Mouse (Mus musculus) testis, adult 2 months (tissue): ENCODE measurements around the gene Cfap45.

Experiments
- CTCF ChIP-seq: fragments of 200-500 bp; IDR thresholded peaks from 2 replicates; pipeline ENCODE4 v1.5.1; 2012; ENCODE audit warnings: low read depth, mild to moderate bottlenecking, inconsistent platforms, low read length, moderate library complexity; ENCODE audit not compliant: control insufficient read depth, insufficient read depth, insufficient replicate concordance
- POLR2A ChIP-seq: fragments of 200-500 bp; IDR thresholded peaks from 2 replicates; pipeline ENCODE4 v1.6.1; 2012; ENCODE audit warnings: low read depth, mild to moderate bottlenecking, inconsistent platforms, low read length, moderate library complexity; ENCODE audit not compliant: control insufficient read depth

- TF ChIP-seq CTCF (no peak), POLR2A (peak; percentile 75)
These were observed at the start of gene Cfap45 for GRCm38 (mm10) chr1:172520576-172521440.
